Mouse (Mus musculus) WW6 (cell line): Measurements from ENCODE around the gene Cdhr3.
"Not testable (repeated sequence)": the region's sequence is repeated elsewhere in the genome, so short reads cannot be mapped to it uniquely, and the experiment has no call there.

Source experiments
- DNase-seq: peaks from one replicate; pipeline ENCODE4 v3.0.0-alpha.2; 2013; ENCODE audit warnings: low read depth, low spot score

The Cdhr3 gene

DNA sequence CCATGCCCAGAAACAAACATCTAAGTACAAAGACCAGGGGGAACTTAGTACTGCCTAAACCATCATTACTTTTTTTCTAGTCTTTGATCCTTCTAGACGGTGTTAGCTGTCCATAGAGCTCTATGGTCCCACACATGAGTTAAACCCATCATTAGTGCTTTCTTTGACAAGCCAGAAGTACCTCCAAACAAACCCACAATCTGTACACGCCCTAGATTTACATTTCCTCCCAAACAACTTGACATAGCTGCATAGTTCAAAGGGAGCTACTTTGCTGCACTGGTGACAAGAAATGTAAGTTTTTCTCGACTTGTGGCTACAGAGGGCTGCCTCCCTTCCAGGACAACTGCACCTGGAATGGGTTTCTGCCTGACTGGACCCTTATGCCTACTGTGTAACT, 16.4 kb downstream of the Cdhr3 start:
- DNase-seq = no peak

DNA sequence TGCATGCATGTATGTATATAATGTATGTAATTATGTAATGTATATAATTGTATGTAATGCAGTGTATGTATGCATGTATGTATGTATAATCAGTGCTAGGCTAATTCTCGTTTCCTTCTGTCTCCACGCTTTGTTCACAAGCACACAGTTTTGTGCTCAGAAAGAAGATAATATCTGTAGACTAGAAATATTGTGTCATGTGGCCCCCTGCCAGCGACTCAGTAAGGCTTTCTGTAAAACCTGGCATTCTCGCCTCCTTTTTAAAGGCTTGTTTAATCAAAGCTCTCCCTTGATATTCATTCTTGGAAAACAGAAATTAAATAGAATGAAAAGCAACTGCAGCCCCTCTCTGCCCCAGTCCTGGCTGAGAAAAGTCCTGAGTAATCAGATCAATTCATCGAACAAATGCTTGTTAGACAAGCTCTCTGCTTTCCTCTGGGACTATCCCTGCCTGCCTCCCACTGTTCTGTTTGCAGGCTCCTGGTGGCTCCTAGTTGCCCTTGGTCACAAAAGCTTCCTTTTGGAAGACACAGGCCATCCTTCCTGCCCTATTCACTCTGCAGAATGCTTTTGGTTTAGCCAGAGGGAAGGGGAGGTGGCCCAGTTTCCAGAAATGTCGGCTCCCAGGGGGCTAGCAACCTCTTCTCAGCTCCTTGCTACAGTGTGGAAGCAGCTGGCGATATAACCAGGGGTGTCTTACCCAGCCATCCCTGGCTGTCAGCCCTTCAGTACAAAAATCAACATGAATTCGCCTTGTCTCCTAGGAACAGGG, 20.6 kb downstream of the Cdhr3 start:
- DNase-seq = no peak

DNA sequence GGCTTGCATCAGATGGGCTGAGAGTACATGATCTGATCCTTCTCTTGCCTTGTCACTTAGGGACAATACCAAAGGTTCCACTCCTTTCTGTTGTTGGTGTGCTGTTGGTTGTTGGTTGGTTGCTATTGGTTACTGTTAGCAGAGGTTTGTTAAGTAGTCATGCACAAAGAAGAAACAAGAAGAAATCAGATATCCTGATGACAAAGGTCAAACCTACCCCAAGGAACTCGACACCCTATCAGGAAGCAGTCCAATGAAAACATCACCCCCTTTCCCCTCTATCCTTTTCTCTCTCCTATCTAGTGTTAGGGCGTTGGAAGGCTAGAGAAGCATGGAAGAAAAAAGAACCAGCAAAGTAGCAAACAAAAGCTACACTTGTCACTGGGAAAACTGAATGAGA, 23.7 kb downstream of the Cdhr3 start:
- DNase-seq = no peak

DNA sequence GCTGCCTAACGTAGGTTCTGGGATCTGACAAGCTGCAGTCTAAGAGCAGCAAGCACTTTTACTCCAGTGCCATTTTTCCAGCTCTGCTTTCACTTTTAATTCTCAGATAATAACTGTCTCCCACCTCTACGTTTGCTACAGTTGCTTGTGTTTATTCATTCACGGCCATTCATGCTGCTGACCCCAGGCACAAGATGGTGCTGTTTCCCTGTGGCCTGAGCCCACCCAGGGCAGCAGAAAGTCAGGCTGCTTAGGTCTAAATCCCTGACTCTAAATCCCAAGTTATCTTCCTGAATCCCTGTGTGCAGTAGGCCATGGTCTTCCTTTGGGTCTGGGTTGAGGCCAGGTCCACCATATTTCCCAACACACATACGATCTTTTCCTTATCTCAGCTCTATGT, 26.3 kb downstream of the Cdhr3 start:
- no peak for DNase-seq

DNA sequence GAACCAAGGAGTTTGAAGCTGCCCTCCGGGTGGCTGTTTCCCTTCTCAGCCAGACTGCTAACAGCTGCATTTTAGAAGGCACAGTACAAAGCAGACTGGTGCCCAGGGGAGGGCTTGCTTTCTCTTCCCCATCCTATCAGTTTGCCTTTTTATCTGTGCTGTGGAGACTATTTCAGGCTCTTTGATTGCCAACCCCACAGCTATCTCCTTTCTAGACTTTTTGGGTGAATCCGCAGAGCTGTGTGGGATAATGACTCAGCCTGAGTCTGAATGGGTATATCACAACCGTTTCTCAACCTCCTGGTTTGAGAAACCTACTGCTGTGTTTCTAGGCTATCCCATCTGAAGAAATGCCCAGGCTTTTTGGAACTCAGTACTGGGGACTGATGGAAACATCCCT, 27.5 kb downstream of the Cdhr3 start:
- DNase-seq = no peak

DNA sequence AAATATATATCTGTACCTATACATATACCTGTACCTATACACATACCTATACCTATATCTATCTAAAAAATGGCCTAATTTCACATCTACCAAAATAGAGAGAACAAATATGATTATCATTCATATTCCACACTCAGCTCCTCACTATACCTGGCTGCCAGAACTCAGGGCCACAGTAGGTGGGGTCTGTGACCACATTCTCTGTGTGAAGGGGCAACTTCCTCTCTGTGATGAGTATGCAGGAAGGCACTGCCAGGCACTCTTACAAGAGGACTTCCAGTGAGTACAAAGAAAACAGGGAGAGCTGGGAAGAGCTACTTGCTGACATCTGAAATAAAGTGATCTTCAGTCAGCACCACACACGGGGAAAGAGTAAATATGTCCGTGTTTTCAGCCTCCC, 28.4 kb downstream of the Cdhr3 start:
- DNase-seq = no peak

DNA sequence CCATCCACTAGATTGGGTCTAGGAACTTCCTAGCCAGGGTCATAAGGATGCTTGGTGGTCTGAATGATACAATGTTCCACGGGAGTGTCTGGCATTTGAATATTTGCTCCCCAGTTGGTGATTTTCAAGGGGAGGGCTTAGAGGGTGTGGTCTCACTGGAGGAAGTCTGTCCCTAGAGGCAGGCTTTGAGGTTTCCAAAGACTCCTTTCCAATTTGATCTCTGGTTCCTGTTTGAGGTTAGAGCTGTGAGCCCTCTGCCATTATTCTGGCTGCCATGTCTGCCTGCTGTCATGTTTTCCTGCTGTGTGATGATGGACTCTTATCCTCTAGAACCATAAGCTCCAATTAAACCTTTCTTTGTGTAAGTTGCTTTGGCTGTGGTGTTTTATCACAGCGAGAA, 29.4 kb downstream of the Cdhr3 start:
- no peak for DNase-seq

DNA sequence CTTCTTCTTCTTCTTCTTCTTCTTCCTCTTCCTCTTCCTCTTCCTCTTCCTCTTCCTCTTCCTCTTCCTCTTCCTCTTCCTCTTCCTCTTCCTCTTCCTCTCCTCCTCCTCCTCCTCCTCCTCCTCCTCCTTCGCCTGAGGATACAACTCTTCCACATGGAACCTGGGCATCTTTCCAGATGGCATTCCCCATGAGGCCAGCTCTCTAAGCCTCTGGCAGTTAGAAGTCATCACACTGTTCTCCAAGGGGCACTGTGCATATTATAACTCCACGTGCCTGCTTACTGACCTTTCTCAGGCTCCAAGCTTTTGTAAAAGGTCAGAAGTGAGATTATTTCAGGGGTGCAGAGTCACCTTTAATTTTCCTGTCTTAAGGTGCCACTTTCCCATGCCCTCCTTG, 30.3 kb downstream of the Cdhr3 start:
- DNase-seq = not testable (repeated sequence)

DNA sequence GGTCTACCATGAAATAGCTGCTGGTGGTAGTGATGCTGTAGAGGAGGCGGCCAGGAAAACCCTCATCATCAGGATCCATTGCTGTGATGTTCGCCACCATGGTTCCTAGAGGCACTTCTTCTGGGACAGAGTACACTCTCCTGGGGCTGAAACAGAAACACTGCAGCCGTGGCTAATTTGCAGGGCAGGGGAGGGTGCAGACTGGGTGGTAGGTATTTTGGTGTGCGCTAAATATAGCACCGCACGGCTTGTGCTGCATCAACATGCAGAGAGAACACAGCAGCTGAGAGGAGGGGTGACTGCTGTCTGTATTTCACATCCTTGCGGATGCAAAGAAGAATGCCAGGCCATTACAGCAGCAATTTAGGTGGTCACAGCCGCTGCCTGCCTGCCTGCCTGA, 31.0 kb downstream of the Cdhr3 start:
- DNase-seq = no peak

DNA sequence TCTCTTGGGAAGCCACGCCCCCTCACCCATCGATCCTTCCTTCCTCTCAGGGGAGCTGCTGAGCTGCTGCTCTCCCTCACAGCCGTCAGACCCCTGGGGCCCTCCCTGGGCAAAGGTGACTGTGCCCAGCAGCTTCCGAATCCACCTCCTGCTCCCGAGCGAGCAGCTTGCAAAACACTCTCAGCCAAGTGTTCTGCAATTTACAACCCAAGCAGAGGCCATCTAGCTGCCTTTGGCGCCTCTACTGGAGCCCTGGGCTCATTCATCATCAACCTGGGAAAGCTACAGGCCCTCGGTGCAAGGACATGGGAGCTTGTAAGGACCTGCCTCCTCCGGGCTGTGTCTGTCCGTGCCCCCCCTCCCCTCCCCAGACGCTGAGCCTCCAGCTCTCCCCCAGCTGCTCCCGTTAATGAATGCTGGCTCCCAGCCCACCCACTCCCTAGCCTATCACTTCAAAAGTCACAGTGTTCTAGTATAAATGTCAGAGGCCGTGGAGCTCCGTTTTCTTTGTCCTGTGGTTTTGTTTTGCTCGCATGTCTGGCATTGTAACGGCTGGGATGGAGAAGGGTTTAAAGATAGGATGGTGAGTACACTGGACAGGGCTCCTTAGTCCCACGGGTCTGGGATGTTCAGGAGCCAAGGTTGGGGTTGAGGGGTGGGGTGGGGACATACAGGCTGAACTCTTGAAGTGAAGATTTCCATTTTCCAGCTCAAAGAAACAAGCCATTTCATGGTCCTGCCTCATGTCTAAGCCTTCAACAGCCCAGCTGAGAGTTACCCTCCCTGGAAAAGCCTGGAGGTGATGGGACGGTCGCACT, 35.2 kb downstream of the Cdhr3 start:
- no peak for DNase-seq

DNA sequence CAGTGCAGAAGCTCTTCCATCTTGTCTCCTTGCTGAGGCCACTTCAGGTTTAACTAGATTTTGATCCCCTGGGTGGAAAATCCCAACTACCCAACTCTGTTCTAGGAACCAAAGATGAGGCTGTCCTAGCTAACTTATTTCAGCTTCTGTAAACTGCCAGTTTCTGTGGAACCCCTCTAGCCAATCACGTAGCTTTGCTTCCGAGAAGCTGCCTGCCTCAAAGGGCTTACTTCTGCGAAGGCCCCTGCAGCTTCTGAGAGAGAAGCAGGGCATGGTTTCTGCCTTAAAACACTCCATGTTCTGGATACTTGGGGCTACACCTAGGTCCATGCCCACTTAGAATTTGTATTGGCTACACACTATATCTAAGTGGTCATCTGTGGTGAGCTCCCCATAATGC, 36.1 kb downstream of the Cdhr3 start:
- DNase-seq = no peak

DNA sequence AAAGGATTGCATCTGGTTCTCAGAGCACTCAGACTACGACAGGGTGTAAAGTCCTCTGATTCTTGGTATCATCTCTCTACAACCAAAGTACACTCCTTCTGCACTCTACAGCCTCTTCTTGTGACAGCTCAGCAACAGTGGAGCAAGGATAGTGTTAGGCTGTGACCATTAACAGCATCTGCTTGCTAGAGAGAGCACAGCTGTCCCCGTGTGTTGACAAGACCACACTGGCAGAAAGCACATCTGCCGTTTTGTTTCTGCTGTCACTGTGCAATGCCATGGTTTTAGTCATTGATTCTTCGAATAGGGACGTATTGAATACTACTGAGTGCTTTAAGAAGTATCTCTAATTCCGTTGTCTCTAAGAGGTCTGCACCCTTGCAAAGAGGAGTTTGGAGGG, 36.6 kb downstream of the Cdhr3 start:
- no peak for DNase-seq

DNA sequence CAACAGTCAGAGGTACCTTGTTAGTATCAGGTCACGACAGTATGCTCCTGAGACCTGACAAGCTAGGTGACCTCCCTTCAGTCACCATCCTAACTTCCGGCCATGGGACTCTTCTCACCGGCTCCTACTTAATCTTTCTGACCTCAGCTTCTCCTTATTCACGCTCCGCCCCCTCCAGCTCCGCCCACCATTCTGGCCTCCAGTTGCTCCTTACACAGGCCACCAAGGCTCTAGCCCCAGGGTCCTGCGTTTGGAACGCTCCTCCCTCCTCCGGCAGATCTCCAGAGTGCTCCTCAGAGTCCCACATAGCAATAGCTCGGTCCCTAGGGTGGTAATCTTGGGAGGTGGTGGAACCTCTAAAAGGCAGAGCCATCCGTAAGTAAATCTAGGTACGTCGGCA, 38.9 kb downstream of the Cdhr3 start:
- no peak for DNase-seq

DNA sequence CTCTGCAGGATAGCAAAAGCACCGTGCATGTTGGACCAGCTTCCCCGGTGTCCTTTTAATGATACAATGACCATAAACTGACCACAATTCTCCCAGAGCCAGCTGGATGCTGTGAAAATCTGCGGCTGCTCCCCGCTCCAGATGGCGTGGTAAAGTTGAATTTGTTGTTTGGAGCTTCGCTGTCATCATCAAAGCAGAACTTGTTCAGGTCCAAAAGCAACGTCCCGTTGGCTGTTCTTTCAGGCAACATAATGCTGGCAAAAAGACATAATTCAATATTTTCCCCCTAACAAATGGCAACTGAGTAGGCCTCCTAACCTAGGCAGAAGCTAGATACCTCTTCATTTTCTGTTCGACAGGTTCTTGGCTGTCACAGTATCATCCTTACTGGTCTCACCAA, 39.4 kb downstream of the Cdhr3 start:
- no peak for DNase-seq

DNA sequence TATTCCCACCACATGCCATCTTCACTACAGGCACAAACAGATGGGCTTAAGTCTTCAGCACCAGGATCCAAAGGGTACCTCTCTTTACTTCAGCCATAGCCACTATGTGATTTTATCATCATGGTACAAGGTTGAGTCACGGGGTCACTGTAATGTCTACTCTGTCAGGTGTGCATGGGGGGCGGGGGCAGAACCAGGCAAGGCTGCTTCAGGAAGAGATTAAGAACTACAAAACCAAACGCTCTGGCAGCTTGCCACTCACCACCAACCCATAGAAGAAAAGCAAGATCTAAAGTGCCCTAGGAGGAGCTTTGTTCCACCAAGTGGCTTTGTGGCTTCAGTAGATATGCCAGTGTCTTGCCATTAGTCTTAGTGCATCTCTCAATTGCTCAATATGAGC, 44.3 kb downstream of the Cdhr3 start:
- DNase-seq = no peak

DNA sequence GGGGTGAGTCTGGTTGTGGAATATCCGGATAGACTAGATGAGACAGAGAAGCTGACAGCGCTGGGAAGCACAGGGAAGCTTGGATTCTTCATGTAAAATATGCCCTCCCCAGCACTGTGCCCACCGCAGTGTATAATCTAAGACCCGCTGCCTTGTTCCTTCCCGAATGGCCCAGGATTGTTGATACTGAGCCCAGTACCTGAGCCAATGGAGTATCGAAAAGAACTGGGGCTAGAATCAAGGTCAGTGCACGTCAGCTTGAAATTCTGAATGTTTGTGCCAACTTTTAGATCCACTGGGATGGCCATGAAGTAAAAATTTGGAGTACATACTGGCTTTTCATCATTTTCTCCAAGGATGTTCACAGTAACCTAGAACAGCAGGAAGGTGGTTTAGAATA, 46.2 kb downstream of the Cdhr3 start:
- DNase-seq = no peak

DNA sequence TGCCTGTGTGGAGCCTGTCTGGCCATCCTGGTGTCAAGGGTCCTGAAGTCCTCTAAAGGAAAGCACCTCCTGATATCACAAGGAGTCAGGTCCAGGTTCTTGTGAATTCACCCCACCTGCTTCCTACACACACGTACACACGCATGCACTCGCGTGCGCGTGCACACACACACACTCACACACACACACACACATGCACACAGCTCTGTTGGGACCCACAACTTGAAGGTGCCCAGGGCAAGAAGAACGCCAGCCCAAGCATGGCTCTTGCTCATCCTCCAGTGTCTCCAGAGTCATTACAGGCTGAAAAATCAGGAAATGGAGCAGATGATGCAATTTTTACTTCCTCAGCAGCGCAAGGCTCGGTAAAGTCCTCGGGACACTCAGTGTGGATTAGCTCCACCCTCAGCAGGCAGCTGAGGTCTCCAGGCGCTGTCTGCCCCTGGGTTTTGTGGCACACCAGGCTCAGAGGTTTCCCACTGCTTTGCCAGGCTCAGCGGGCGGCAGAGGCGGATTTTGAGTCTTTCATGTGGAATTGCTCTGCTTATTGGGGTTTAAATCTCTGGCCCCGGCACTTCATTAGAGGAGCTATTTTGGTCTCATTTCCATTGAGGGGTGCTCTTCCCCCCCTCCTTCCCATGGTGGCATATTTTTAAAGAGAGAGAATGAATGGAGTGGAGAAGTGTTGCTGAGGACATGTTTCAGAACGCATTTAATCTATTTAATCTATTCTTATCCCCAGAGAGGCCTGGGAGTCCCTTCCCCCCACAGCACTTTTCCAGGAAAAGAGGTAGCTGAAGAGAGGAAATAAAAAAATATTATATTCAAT, 46.9 kb downstream of the Cdhr3 start:
- DNase-seq = no peak

DNA sequence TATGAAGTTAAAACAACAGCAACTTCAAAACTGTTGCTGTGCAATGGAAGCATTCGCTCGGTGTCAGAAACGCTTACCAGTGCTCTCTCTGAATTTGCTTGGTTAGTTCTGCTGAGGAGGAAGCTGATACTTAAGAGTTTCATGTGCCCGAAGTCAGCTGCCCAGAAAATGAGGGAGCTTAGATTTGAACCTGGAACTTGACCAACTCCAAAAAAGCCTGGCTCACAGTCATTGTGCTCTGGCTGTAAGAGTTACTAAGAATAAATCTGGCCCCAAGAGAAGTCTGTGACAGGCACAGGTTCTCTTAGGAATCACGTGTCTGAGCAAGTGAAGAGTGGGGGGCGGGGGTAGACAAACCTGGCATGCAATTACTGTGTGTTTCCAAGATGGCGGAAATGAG, 51.2 kb downstream of the Cdhr3 start:
- DNase-seq = no peak

DNA sequence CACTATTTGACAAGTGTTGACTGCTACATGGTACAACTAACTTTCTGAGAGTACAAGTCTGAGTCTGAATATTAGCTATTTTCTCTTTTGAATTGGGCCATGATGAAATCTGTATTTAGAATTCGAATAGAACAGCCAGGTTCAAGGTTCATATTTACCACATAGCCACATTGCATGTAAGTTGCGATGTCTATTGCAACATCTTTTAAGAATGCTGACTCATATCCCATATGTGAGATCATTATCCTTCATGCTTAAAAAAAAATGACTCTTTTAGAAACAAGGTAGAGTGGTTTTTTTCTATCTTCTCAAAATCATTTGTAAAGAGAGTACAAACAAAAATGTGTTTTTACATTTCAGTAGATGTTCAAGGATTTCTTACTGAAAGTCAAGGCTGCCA, 51.9 kb downstream of the Cdhr3 start:
- no peak for DNase-seq

DNA sequence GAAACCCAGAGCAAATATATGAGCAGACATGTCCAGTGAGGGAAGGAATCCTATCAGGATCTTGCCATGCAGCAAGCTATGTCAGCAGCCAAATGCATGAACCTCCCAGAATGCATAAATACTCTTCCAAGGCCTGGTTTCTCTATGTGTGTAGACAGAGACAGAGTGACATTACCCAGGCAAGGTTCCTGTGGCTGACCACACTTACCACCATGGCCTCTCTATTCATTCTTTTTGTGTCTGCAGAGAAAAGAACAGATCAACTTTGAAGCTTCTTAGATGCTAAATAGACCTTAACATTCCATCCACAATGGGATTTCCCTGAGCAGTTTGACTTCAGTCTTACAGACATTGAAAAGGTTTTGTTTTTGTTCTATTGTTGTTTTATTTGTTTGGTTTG, 54.0 kb downstream of the Cdhr3 start:
- no peak for DNase-seq

DNA sequence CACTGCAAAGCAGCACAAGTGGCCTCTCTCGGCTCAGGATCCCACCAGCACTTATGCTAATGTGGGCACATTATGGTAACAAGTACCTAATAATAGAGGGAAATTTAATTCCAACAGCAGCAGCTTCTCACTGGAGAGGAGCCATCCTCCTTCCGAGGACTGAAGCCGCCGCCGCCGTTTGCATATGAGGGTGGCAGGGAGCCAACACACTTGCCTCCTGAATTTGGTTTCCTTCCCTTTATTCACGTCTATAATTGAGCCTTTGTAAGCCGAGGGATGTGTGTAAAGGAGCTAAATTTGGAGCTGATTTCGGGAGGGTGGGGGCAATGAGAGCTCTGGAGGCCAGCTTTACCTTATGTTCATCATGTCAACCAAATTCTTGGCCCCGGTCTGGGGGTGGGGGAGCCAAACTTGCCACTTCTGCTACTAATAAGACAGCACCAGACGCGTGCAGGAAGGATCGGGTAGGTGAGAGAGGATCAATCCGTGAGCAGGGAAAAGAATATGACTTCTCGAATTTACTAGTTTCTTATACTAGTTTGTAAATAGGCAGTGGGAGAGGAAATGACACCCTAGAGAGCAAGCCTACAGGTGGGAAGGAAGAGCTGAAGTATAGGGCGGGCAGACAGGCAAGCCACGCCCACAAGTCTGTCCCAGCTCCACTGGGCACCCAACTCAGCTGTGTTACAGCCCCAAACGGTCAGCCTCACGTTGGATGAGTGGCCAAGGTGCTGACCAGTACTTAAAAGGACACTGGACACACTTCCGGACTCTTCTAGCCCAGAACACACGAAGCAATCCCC, 56.8 kb downstream of the Cdhr3 start:
- no peak for DNase-seq
